Mouse (Mus musculus): ENCODE measurements around the gene Tubg1. TPM values are rescaled to one million over a fixed set of nuclear protein-coding genes. Genes with fewer than 3 reads are reported as not detected.

The Tubg1 gene
- polyA plus RNA-seq, 1 experiment from 2014 or later = 84.9 TPM

DNA sequence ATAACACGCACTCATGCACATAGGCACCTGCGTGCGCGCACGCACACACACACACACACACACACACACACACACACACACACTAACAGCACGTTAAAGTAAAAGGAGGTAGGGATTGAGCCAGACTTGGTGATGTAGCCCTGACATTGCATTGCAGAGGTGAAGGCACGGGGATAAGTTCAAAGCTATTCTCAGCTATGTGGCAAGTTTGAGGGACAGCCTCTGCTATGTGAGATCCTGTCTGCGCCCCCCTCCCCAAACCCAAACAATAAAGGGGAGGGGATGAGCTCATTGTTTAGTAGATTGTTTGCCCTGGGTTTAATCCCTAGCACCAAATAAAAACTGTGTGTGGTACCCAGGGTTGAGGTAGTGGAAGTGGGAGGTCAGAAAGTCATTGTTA is 21.4 kb downstream of the Tubg1 start:
- Histone ChIP-seq H3K4me3 (ENCODE audit: low read depth, low read length) (no peak overlapping the region), H3K9me3 (replicated peaks; ENCODE audit: control insufficient read depth, low read length) (no peaks in the 10 kb centered on the region), H3K4me2 (ENCODE audit: low read length) (no peak overlapping the region), H3K27me3 (replicated peaks; ENCODE audit: control insufficient read depth, insufficient read depth, low read length) (no peaks in the 10 kb centered on the region), H3K36me3 (ENCODE audit: control insufficient read depth, insufficient read depth, low read length) (no peaks in the 10 kb centered on the region), H3K4me1 (ENCODE audit: control insufficient read depth, insufficient read depth, low read length) (peaks cover 7% of the 10 kb centered on the region), H3K9ac (ENCODE audit: low read length) (no peak overlapping the region), H3K27ac (ENCODE audit: low read depth, low read length) (no peak overlapping the region)
- WGBS = 66% methylated on average over 8 of the region's 8 CpGs
- ATAC-seq (no peak), DNase-seq (ENCODE audit: low spot score) (no peak)

DNA sequence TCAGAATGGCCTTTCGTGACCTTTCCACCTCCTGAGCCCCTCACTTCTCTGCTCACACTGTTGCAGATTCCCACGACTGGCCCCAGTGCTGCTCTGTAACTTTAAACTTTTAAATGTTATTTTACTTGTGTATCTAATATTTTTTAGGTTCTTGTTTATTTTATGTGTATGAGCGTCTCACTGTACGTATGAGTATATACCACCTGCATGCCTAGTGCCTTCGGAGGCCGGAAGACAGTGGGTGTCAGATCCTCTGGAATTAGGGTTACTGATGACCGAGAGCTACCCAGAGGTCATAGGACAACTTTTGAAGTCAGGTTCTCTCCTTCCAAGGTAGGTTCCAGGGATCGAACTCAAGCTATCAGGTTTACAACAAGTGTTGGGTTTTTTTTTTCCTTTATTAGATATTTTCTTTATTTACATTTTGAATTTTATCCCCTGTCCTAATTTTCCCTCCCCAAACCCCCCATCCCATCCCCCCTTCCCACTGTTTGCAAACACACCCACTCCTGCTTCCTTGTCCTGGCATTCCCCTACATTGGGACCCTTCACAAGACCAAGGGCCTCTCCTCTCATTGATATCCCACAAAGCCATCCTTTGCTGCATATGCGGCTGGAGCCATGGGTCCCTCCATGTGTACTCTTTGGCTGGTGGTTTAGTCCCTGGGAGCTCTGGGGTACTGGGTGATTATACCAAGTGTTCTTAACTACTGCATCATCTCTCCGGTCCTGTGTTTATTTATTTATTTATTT is 22.7 kb downstream of the Tubg1 start:
- H3K4me2 ChIP-seq (ENCODE audit: low read length) = no peak overlapping the region
- no peak overlapping the region for H3K27ac ChIP-seq (ENCODE audit: low read depth, low read length)
- no peaks in the 10 kb centered on the region for H3K27me3 ChIP-seq (replicated peaks; ENCODE audit: control insufficient read depth, insufficient read depth, low read length)
- peaks cover 10% of the 10 kb centered on the region for H3K4me1 ChIP-seq (ENCODE audit: control insufficient read depth, insufficient read depth, low read length)
- H3K36me3 ChIP-seq (ENCODE audit: control insufficient read depth, insufficient read depth, low read length) = no peaks in the 10 kb centered on the region
- ATAC-seq = no peak
- DNase-seq (ENCODE audit: low spot score) = no peak
- H3K9me3 ChIP-seq (replicated peaks; ENCODE audit: control insufficient read depth, low read length) = no peaks in the 10 kb centered on the region
- 90% methylated on average over 10 of the region's 10 CpGs for WGBS
- no peak overlapping the region for H3K4me3 ChIP-seq (ENCODE audit: low read depth, low read length)
- H3K9ac ChIP-seq (ENCODE audit: low read length) = no peak overlapping the region

DNA sequence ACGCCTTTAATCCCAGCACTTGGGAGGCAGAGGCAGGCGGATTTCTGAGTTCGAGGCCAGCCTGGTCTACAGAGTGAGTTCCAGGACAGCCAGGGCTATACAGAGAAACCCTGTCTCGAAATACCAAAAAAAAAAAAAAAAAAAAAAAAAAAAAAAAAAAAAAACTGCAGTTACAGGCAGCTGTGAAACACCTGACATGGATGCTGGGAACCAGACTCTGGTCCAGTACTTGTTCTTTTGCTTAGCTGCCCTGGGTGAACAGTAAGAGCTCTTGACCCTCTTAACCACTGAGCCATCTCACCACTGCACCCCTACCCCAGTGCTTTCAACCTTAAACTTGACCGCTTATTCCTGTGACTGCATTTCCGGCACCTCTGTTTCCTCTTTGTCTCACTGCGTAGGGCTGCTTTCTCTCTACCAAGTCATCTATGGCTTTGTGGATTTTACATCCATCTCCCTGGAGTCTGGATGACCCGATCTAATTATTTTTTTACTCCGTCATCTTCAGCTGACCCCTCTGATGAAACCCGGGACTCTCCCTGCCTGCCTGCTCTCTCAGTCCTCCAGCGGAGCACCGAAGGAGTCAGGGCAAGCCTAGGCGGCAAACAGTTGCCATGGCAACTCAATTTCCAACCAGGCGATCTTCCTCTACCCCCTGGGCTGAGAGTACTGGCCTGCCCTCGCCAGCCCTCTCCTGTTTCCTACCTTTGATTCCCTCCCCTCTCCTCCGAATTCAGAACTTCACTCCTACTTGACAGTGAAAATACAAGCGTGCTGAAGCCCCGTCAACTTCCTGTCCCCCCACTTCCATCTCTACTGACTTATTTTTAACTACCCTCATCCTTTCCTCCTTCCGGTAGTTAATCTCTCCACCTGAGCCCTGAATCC is 23.8 kb downstream of the Tubg1 start:
- 20% methylated on average over 18 of the region's 19 CpGs for WGBS

DNA sequence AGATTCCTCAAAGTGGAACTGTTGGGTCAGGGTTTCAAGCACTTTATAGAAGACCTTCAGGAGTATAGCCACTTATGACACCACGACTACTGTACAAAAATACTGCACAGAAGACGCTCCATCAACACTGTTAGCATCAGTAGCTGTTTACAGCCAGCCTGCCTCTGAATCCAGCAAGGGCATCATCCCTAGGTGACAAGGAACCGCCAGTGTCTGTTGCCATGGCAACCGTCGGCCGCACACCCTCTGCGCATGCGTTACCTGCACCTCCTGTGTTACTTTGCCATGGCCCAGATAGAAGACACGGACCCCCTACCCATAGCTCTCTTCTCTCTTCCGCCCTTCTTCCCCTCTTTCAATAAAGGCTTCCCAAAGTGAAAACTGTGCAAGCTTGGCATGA is 26.6 kb downstream of the Tubg1 start:
- Histone ChIP-seq H3K4me3 (ENCODE audit: low read depth, low read length) (no peak overlapping the region), H3K27me3 (replicated peaks; ENCODE audit: control insufficient read depth, insufficient read depth, low read length) (no peaks in the 10 kb centered on the region), H3K36me3 (ENCODE audit: control insufficient read depth, insufficient read depth, low read length) (no peaks in the 10 kb centered on the region), H3K9ac (ENCODE audit: low read length) (no peak overlapping the region), H3K4me2 (ENCODE audit: low read length) (no peak overlapping the region; the same call in 1 of the 2 replicates), H3K9me3 (replicated peaks; ENCODE audit: control insufficient read depth, low read length) (no peaks in the 10 kb centered on the region), H3K27ac (ENCODE audit: low read depth, low read length) (no peak overlapping the region; the same call in 1 of the 2 replicates), H3K4me1 (ENCODE audit: control insufficient read depth, insufficient read depth, low read length) (peaks cover 7% of the 10 kb centered on the region; the same call in 1 of the 2 replicates)
- DNase-seq (ENCODE audit: low spot score) = peak; percentile 81
- ATAC-seq = 0 out of 2 replicates have a peak, but pooled peaks have one; percentile 29
- WGBS = 13% methylated on average over 10 of the region's 10 CpGs

More for the DNA sequence above, 23.8 kb downstream of the Tubg1 start:
- Histone ChIP-seq H3K27ac (ENCODE audit: low read depth, low read length) (peak overlapping the region; percentile 60), H3K27me3 (replicated peaks; ENCODE audit: control insufficient read depth, insufficient read depth, low read length) (no peaks in the 10 kb centered on the region), H3K4me2 (ENCODE audit: low read length) (peak overlapping the region; percentile 40), H3K4me1 (ENCODE audit: control insufficient read depth, insufficient read depth, low read length) (peaks cover 10% of the 10 kb centered on the region), H3K4me3 (ENCODE audit: low read depth, low read length) (peak overlapping the region; percentile 14; the same call in 1 of the 2 replicates), H3K9ac (ENCODE audit: low read length) (peak overlapping the region; percentile 48; the same call in 1 of the 2 replicates), H3K9me3 (replicated peaks; ENCODE audit: control insufficient read depth, low read length) (no peaks in the 10 kb centered on the region), H3K36me3 (ENCODE audit: control insufficient read depth, insufficient read depth, low read length) (no peaks in the 10 kb centered on the region)
- ATAC-seq (peak; percentile 52; the same call in 1 of the 2 replicates), DNase-seq (ENCODE audit: low spot score) (peak; percentile 75)

DNA sequence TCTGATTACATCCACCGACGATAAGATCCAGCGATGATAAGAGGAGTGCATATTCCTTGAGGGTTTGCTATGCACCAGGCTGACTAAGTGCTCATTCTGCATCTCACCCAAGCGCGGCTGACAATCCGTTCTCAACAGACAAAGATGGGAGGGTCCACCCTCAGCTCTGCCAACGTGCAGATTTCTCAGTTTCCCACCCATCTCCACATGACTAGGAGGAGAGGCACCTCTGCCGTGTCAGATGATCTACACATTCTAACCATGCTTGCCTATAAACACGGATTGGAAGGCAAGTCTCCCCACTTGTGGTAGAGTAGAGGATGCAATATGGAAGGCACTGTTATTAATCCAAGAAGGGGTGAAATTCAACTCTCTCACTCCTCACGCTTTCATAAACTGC is 29.0 kb downstream of the Tubg1 start:
- DNase-seq (ENCODE audit: low spot score) (no peak), ATAC-seq (no peak)
- peaks cover 7% of the 10 kb centered on the region; the same call in 1 of the 2 replicates for H3K4me1 ChIP-seq (ENCODE audit: control insufficient read depth, insufficient read depth, low read length)
- WGBS = 74% methylated on average over 10 of the region's 10 CpGs
- no peaks in the 10 kb centered on the region for H3K27me3 ChIP-seq (replicated peaks; ENCODE audit: control insufficient read depth, insufficient read depth, low read length)
- H3K9me3 ChIP-seq (replicated peaks; ENCODE audit: control insufficient read depth, low read length) = no peaks in the 10 kb centered on the region
- H3K4me2 ChIP-seq (ENCODE audit: low read length) = no peak overlapping the region
- H3K9ac ChIP-seq (ENCODE audit: low read length) = no peak overlapping the region
- H3K27ac ChIP-seq (ENCODE audit: low read depth, low read length) = no peak overlapping the region
- no peak overlapping the region for H3K4me3 ChIP-seq (ENCODE audit: low read depth, low read length)
- H3K36me3 ChIP-seq (ENCODE audit: control insufficient read depth, insufficient read depth, low read length) = no peaks in the 10 kb centered on the region

DNA sequence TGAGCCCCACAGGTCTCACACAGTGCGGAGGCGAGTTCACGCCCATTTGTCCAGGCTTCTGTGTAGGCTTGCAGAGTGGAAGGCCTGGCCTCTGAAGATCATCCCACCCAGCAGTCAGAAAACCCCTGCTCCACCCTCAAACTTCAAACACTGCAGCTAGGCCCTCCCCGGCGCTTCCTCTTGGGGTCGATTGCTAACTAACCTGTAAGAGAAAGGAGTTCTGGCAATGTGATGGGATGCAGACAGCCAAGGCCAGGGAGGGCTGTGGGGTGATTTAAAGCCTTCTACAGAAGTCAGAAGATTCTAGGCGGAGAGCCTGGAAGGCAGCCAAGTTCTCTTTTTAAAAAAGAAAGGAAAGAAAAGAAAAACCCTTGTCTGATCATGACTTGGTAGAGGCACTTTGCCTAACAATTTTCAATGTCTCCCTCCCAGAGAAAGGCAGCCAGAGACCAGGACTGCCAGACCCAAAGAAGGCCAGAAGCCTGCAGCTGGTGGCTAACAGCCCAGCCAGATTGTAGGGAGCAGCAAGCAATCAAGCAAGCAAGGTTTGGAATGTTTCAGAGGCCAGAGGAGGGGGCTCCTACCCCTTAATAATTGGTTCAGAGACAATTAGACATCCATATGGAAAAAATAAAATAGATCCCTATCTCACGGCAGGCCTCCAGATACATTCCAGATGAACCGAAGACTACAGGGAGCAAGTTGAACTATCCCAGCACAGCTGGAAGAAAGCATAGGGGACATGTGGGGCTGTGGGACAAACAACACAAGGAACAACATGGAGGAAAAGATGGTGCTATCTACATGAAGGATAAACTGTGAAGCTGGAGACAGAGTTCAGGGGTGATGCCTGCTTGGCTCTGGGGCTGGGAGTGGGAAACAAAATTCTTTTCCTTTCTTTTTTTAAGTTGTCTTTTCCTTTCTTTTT is 29.7 kb downstream of the Tubg1 start:
- DNase-seq (ENCODE audit: low spot score) = peak; percentile 45
- H3K4me3 ChIP-seq (ENCODE audit: low read depth, low read length) = no peak overlapping the region
- H3K4me1 ChIP-seq (ENCODE audit: control insufficient read depth, insufficient read depth, low read length) = peaks cover 7% of the 10 kb centered on the region; the same call in 1 of the 2 replicates
- no peaks in the 10 kb centered on the region for H3K36me3 ChIP-seq (ENCODE audit: control insufficient read depth, insufficient read depth, low read length)
- peak overlapping the region; percentile 22; the same call in 1 of the 2 replicates for H3K9ac ChIP-seq (ENCODE audit: low read length)
- no peak overlapping the region for H3K4me2 ChIP-seq (ENCODE audit: low read length)
- no peak for ATAC-seq
- H3K9me3 ChIP-seq (replicated peaks; ENCODE audit: control insufficient read depth, low read length) = no peaks in the 10 kb centered on the region
- H3K27me3 ChIP-seq (replicated peaks; ENCODE audit: control insufficient read depth, insufficient read depth, low read length) = no peaks in the 10 kb centered on the region
- WGBS = 48% methylated on average over 9 of the region's 9 CpGs
- H3K27ac ChIP-seq (ENCODE audit: low read depth, low read length) = peak overlapping the region; percentile 14; the same call in 1 of the 2 replicates

DNA sequence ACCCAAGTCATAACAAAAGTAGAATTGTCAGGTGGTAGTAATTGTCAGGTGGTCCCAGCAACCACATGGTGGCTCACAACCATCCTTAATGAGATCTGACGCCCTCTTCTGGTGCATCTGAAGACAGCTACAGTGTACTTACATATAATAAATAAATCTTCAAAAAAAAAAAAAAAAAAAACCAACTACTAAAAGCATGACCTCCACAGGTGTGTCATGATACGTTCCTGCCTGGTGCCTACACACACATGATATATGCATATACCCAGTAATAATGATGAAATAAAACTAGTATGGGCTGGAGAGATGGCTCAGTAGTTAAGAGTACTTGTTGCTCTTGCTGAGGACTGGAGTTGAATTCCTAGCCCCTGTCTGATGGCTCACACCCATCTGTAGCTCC is 31.3 kb downstream of the Tubg1 start:
- H3K9me3 ChIP-seq (replicated peaks; ENCODE audit: control insufficient read depth, low read length) = no peaks in the 10 kb centered on the region
- no peak overlapping the region for H3K27ac ChIP-seq (ENCODE audit: low read depth, low read length)
- ATAC-seq (no peak), DNase-seq (ENCODE audit: low spot score) (no peak)
- no peaks in the 10 kb centered on the region for H3K36me3 ChIP-seq (ENCODE audit: control insufficient read depth, insufficient read depth, low read length)
- H3K4me3 ChIP-seq (ENCODE audit: low read depth, low read length) = no peak overlapping the region
- no peak overlapping the region for H3K9ac ChIP-seq (ENCODE audit: low read length)
- WGBS = 33% methylated on average over 2 of the region's 2 CpGs
- peaks cover 7% of the 10 kb centered on the region for H3K4me1 ChIP-seq (ENCODE audit: control insufficient read depth, insufficient read depth, low read length)
- no peaks in the 10 kb centered on the region for H3K27me3 ChIP-seq (replicated peaks; ENCODE audit: control insufficient read depth, insufficient read depth, low read length)
- no peak overlapping the region for H3K4me2 ChIP-seq (ENCODE audit: low read length)

DNA sequence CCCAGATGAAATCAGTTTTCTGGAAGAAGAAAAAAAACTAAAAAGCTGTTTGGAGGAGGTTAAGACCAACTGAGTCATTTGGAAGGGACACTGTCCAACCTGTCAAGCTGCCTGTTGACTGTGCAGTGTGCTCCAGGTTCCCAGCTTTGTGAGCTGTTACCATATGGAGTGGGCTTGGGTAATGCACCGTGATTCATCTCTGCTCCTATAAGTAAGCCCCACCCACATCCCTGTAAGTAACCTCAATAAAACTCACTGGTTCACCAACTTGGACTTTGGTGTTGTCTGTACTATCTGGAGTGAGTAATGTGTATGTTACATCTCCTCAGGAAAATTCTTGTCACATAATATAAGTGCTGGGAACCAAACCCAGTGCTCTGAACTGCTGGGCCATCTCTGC is 33.1 kb downstream of the Tubg1 start:
- WGBS = 88% methylated on average over 1 of the region's 1 CpGs
- H3K36me3 ChIP-seq (ENCODE audit: control insufficient read depth, insufficient read depth, low read length) = no peaks in the 10 kb centered on the region
- no peak overlapping the region for H3K4me2 ChIP-seq (ENCODE audit: low read length)
- ATAC-seq = no peak
- H3K27me3 ChIP-seq (replicated peaks; ENCODE audit: control insufficient read depth, insufficient read depth, low read length) = no peaks in the 10 kb centered on the region
- H3K4me1 ChIP-seq (ENCODE audit: control insufficient read depth, insufficient read depth, low read length) = peaks cover 4% of the 10 kb centered on the region
- no peak for DNase-seq (ENCODE audit: low spot score)
- H3K9ac ChIP-seq (ENCODE audit: low read length) = no peak overlapping the region
- no peak overlapping the region for H3K27ac ChIP-seq (ENCODE audit: low read depth, low read length)
- no peaks in the 10 kb centered on the region for H3K9me3 ChIP-seq (replicated peaks; ENCODE audit: control insufficient read depth, low read length)
- H3K4me3 ChIP-seq (ENCODE audit: low read depth, low read length) = no peak overlapping the region
